Mouse (Mus musculus) ES-E14 (cell line): ENCODE data around the gene Ctdnep1. TPM values are rescaled to one million over a fixed set of nuclear protein-coding genes. Genes with fewer than 3 reads are reported as not detected.
"Not testable (repeated sequence)": the region's sequence is repeated elsewhere in the genome, so short reads cannot be mapped to it uniquely, and the experiment has no call there.

Source experiments
- DNase-seq: peaks from one replicate; pipeline ENCODE4 v3.0.0-alpha.2; 2013; ENCODE audit warnings: low read depth, low spot score
- H3K27ac ChIP-seq: 2 replicates; pipeline ENCODE4 v1.5.1; 2012; ENCODE audit warnings: low read depth, mild to moderate bottlenecking, low read length, moderate library complexity, mixed read lengths; ENCODE audit not compliant: poor library complexity, insufficient read depth, severe bottlenecking
- H3K36me3 ChIP-seq: 2 replicates; pipeline ENCODE4 v1.6.1; 2012; ENCODE audit warnings: mild to moderate bottlenecking, low read length, moderate library complexity, mixed read lengths; ENCODE audit not compliant: control insufficient read depth, poor library complexity, insufficient read depth, severe bottlenecking
- H3K4me1 ChIP-seq, 2 experiments: fragments of 150-350 bp in 1 of 2; sonication (generic) in 1 of 2; 2 replicates each; pipeline ENCODE4 v1.6.1; 2012; ENCODE audit warnings: low read length in 2 of 2, mild to moderate bottlenecking in 1 of 2, mixed read lengths in 1 of 2; ENCODE audit not compliant: control insufficient read depth in 2 of 2, insufficient read depth in 2 of 2, poor library complexity in 1 of 2
- H3K4me3 ChIP-seq, 2 experiments: fragments of 150-350 bp in 1 of 2; sonication (generic) in 1 of 2; 2 replicates each; pipeline ENCODE4 v1.5.1; 2012; ENCODE audit warnings: low read length in 2 of 2, low read depth in 1 of 2, mild to moderate bottlenecking in 1 of 2, mixed read lengths in 1 of 2; ENCODE audit not compliant: insufficient read depth in 1 of 2, poor library complexity in 1 of 2, severe bottlenecking in 1 of 2
- H3K9ac ChIP-seq: 2 replicates; pipeline ENCODE4 v1.6.1; 2012; ENCODE audit warnings: low read depth, mild to moderate bottlenecking, low read length, mixed read lengths; ENCODE audit not compliant: poor library complexity, insufficient read depth, severe bottlenecking
- H3K9me3 ChIP-seq: fragments of 150-350 bp; sonication (generic); 2 replicates; pipeline ENCODE4 v1.6.1; 2012; ENCODE audit warnings: low read depth, mild to moderate bottlenecking, low read length; ENCODE audit not compliant: control insufficient read depth, insufficient read depth
- CHD2 ChIP-seq: IDR thresholded peaks from 2 replicates; pipeline ENCODE4 v1.6.1; 2014; ENCODE audit warnings: mild to moderate bottlenecking, low read depth, low read length, inconsistent platforms
- HCFC1 ChIP-seq: IDR thresholded peaks from 2 replicates; pipeline ENCODE4 v1.6.1; 2012; ENCODE audit warnings: low read length, inconsistent platforms, borderline replicate concordance; ENCODE audit not compliant: insufficient read depth
- MAFK ChIP-seq: IDR thresholded peaks from 2 replicates; pipeline ENCODE4 v1.6.1; 2014; ENCODE audit warnings: mild to moderate bottlenecking, low read depth, low read length, inconsistent platforms; ENCODE audit not compliant: insufficient read depth
- ZC3H11A ChIP-seq: IDR thresholded peaks from 2 replicates; pipeline ENCODE4 v1.6.1; 2012; ENCODE audit warnings: low read depth, mild to moderate bottlenecking, inconsistent platforms, low read length, borderline replicate concordance
- ZNF384 ChIP-seq: IDR thresholded peaks from 2 replicates; pipeline ENCODE4 v1.6.1; 2012; ENCODE audit warnings: low read depth, low read length, inconsistent platforms
- in situ Hi-C, 2 experiments: fragments of 600-800 bp; cut with MboI; formaldehyde crosslinking; loops; one replicate each; pipeline ENCODE4 v1.15.1; 2025; ENCODE audit warnings: low sequenced_read_pairs in 2 of 2, inconsistent platforms in 1 of 2; ENCODE audit not compliant: unreplicated experiment in 2 of 2
- total RNA-seq: library from RNA; depleted of rRNA; stranded (reverse); fragments of 300-350 nt; gene quantifications from 2 replicates; pipeline ENCODE4 v1.2.3, GENCODE M21; 2012

Ctdnep1 gene
- total RNA-seq, 1 experiment: 41.2 TPM

DNA sequence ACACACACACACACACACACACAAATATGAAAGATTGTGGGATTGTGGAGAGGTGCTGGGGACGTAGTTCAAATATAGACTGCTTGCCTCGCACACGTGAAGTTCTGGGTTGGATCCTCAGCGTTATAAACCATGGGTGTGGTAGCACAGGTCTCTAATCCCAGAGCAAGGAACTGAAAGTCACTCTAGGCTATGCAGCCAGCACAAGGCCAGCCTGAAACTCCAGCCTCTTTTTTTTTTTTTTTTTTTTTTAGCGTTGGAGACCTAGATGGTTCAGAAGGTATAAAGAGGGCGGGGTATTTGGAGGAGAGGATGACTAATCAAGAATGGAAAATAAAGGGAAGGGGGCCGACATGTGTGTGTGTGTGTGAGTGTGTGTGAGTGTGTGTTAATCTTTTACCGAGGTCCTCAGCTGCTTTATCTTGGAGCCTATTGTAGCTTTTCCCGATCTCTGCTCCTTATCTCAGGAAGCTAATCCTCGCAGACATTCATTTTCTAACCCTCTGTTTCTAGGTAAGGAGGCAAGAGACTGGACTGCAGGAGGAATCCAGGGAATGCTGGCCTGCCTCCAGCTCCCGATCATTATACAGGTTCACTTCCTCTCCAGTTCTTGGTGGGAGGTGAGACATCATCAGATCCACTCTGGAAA is 27.6 kb upstream of the Ctdnep1 start:
- no peak for DNase-seq
- TF ChIP-seq HCFC1 (no peak), CHD2 (no peak), ZC3H11A (no peak), MAFK (no peak), ZNF384 (no peak)
- Histone ChIP-seq H3K27ac (no peak overlapping the region), H3K4me3 (no peak overlapping the region), H3K36me3 (no peaks in the 10 kb centered on the region), H3K9me3 (no peaks in the 10 kb centered on the region), H3K9ac (no peak overlapping the region), H3K4me1 (peaks cover 0 to 4% of the 10 kb centered on the region in 2 experiments; a peak in 1 of 4 replicates)
- in situ Hi-C loops: no loop called here

DNA sequence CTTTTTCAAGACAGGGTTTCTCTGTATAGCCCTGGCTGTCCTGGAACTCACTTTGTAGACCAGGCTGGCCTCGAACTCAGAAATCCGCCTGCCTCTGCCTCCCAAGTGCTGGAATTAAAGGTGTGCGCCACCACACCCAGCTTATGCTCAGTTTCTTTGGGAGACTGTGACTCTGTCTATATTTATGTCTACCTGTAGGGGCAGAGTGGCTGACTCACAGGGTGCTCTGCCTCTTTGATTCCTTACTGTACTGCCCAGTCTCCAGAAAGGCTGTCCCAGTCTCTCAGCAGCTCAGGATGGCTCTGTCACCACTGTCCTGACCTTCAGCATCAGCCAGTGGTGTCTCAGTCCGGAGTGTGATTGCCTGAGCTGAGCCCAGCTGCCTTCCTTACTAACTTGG is 25.3 kb upstream of the Ctdnep1 start:
- in situ Hi-C loops, H3K27ac ChIP-seq, DNase-seq, H3K4me1 ChIP-seq, H3K9me3 ChIP-seq, H3K36me3 ChIP-seq, H3K9ac ChIP-seq, H3K4me3 ChIP-seq: not testable (repeated sequence)

DNA sequence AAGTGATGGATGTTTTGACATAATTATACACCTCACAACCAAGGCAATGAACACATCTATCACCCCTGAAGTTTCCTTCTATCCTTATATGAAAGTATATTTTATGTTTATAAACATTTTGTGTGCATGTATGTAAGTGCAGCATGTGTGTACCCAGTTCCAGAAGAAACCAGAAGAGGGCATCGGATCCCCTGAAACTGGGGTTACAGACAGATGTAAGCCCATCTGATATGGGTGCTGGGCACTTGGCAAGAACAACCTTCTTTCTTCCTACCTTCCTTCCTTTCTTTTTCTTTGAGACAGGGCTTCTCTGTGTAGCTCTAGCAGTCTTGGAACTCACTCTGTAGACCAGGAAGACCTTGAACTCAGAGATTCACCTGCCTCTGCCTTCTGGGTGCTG is 24.7 kb upstream of the Ctdnep1 start:
- Histone ChIP-seq H3K9ac (no peak overlapping the region), H3K36me3 (no peaks in the 10 kb centered on the region), H3K27ac (no peak overlapping the region), H3K9me3 (no peaks in the 10 kb centered on the region), H3K4me1 (no peaks in the 10 kb centered on the region), H3K4me3 (no peak overlapping the region)
- in situ Hi-C loops: no loop called here
- DNase-seq: no peak
- no peak for TF ChIP-seq ZNF384
- TF ChIP-seq ZC3H11A: no peak
- TF ChIP-seq HCFC1: no peak
- TF ChIP-seq CHD2: no peak
- no peak for TF ChIP-seq MAFK

DNA sequence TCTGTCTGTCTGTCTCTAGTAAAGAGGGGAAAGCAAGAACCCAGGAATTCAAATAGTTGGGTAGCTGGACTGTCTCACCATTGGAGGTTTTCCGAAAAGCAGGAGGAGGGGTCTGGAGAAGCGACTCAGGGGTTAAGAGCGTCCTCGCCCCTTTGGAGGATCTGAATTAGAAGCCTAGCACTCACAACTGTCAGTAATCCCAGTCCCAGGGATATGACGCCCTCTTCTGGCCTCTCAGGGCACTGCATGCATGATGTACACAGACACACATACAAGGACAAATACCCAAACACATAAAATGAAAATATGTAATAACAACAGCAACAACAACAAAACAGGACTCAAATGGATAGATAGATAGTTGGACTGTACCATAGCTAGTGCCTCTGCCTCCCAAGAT is 20.3 kb upstream of the Ctdnep1 start:
- in situ Hi-C loops: no loop called here
- H3K27ac ChIP-seq: no peak overlapping the region
- peak; percentile 75 for DNase-seq

DNA sequence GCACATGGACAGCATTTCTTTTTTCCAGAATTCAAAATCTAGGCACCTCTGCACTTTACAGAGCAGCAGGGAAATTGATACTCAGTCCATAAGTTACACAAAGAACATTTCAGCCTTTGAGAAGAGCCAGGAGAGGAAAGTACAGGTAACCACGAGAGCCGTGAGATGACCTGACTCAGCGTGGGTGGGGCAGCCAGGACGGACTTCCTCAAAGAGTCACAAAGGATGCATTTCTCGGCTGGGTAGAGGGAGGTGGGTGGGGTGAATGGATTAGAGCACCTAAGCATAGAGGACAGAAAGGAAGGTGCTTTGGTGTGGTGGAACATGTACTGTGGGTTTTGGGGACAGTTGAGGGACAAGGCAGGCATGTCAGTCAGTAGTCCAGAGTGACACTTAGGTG is 19.1 kb upstream of the Ctdnep1 start:
- in situ Hi-C loops: no loop called here
- Histone ChIP-seq H3K9me3 (no peaks in the 10 kb centered on the region), H3K9ac (no peak overlapping the region), H3K27ac (no peak overlapping the region), H3K4me1 (peaks cover 0 to 4% of the 10 kb centered on the region in 2 experiments; a peak in 1 of 4 replicates), H3K36me3 (no peaks in the 10 kb centered on the region), H3K4me3 (no peak overlapping the region)
- no peak for DNase-seq
- TF ChIP-seq MAFK: 0 out of 2 replicates have a peak, but pooled peaks have one; percentile 3
- no peak for TF ChIP-seq ZC3H11A
- no peak for TF ChIP-seq ZNF384
- no peak for TF ChIP-seq HCFC1
- TF ChIP-seq CHD2: no peak

More for the DNA sequence above, 20.3 kb upstream of the Ctdnep1 start:
- Histone ChIP-seq H3K4me1 (peaks cover 0 to 3% of the 10 kb centered on the region in 2 experiments; a peak in 1 of 4 replicates), H3K9me3 (no peaks in the 10 kb centered on the region), H3K4me3 (no peak overlapping the region), H3K9ac (no peak overlapping the region), H3K36me3 (no peaks in the 10 kb centered on the region)
- peak; percentile 49; the same call in 1 of the 2 replicates for TF ChIP-seq ZC3H11A
- no peak for TF ChIP-seq MAFK
- no peak for TF ChIP-seq CHD2
- TF ChIP-seq HCFC1: no peak
- TF ChIP-seq ZNF384: no peak
